In the genomic region with DNA sequence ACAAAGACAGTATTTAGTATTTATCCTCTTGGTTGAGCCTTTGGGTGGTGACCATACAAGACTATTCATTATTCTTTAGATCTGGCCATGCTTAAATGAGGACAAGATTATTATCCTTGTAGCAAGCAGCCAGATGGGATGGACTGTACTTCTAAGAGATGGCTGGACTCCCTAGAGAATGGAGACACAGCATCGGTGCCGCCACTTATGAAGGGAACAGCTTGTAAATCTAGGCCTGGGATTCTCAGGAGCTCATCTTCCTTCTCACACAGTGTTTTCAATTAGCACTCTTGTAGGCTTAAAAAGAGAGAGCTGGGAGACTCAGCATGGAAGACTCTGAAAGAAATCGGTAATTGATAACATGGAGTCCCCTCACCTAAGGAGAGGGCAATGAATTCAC, we compare ENCODE assay signal across 15 mouse cellular contexts.
DNase-seq lines count a peak whose midpoint lies in the region; ATAC-seq and TF ChIP-seq lines count a peak whose summit lies in the region.
"Had no signal": no experiment of that assay in that cellular context is flagged by ENCODE, and none has a peak within 500 bp of the region (broad histone marks: within the 10 kb centered on the region; RNA-seq: fewer than 3 reads in every experiment).

No protein-coding gene starts in this region.

- ATAC-seq in intestine, embryonic 14.5 days (replicated peaks; ENCODE audit: low FRiP score, low TSS enrichment, low read depth), result no peak
- ATAC-seq in intestine, postnatal 0 days, result no peak
- no peak for ATAC-seq in lung, postnatal 0 days
- ATAC-seq in hindbrain, embryonic 12.5 days (ENCODE audit: low FRiP score), result no peak
- ATAC-seq in intestine, embryonic 16.5 days, result no peak

- no peak overlapping the region for H3K9ac ChIP-seq in intestine, embryonic 14.5 days (ENCODE audit: low read length)
- no peak overlapping the region for H3K9ac ChIP-seq in intestine, postnatal 0 days (ENCODE audit: low read depth, low read length)
- no peak overlapping the region for H3K9ac ChIP-seq in lung, postnatal 0 days (replicated peaks; ENCODE audit: low read depth)
- no peak overlapping the region for H3K9ac ChIP-seq in hindbrain, embryonic 12.5 days
- no peak overlapping the region for H3K9ac ChIP-seq in intestine, embryonic 16.5 days (ENCODE audit: low read depth, low read length)
- H3K9ac ChIP-seq: embryonic facial prominence, embryonic 12.5 days had no signal

- no peaks in the 10 kb centered on the region for H3K9me3 ChIP-seq in intestine, embryonic 14.5 days (ENCODE audit: control insufficient read depth, low read length)
- no peaks in the 10 kb centered on the region for H3K9me3 ChIP-seq in intestine, postnatal 0 days (ENCODE audit: control insufficient read depth)
- no peaks in the 10 kb centered on the region for H3K9me3 ChIP-seq in lung, postnatal 0 days (ENCODE audit: low read length)
- no peaks in the 10 kb centered on the region for H3K9me3 ChIP-seq in hindbrain, embryonic 12.5 days (replicated peaks)
- no peaks in the 10 kb centered on the region for H3K9me3 ChIP-seq in intestine, embryonic 16.5 days (ENCODE audit: control insufficient read depth, low read length)
- H3K9me3 ChIP-seq: embryonic facial prominence, embryonic 12.5 days; midbrain, embryonic 10.5 days had no signal

- no peaks in the 10 kb centered on the region for H3K4me1 ChIP-seq in intestine, embryonic 14.5 days (replicated peaks; ENCODE audit: control insufficient read depth, insufficient read depth, low read length)
- no peaks in the 10 kb centered on the region for H3K4me1 ChIP-seq in intestine, postnatal 0 days (replicated peaks; ENCODE audit: control insufficient read depth, insufficient read depth, low read length)
- peaks cover 10% of the 10 kb centered on the region; the same call in 1 of the 2 replicates for H3K4me1 ChIP-seq in lung, postnatal 0 days (ENCODE audit: insufficient read depth, low read depth, low read length)
- peaks cover 13% of the 10 kb centered on the region for H3K4me1 ChIP-seq in hindbrain, embryonic 12.5 days
- no peaks in the 10 kb centered on the region for H3K4me1 ChIP-seq in intestine, embryonic 16.5 days (ENCODE audit: control insufficient read depth, insufficient read depth, low read length)
- H3K4me1 ChIP-seq: embryonic facial prominence, embryonic 12.5 days had no signal

- no peak overlapping the region for H3K4me2 ChIP-seq in intestine, embryonic 14.5 days (ENCODE audit: low read length)
- no peak overlapping the region for H3K4me2 ChIP-seq in intestine, postnatal 0 days (replicated peaks; ENCODE audit: low read depth)
- H3K4me2 ChIP-seq in lung, postnatal 0 days (replicated peaks; ENCODE audit: low read depth, low read length), result no peak overlapping the region
- no peak overlapping the region for H3K4me2 ChIP-seq in hindbrain, embryonic 12.5 days (replicated peaks)
- H3K4me2 ChIP-seq in intestine, embryonic 16.5 days (ENCODE audit: low read depth, low read length), result no peak overlapping the region
- H3K4me2 ChIP-seq: embryonic facial prominence, embryonic 12.5 days had no signal

- DNase-seq in intestine, embryonic 14.5 days (ENCODE audit: low spot score), result no peak
- no peak for DNase-seq in lung, postnatal 0 days (ENCODE audit: low spot score)
- no peak for DNase-seq in lung, postnatal 10 days
- DNase-seq in B cell, adult 2 months, result no peak
- DNase-seq in urinary bladder, postnatal 36 days (ENCODE audit: low spot score in 2 of 2), result no peak
- DNase-seq: cerebellum, adult 2 months; gastrocnemius, postnatal 10 days; kidney, adult 18-20 months; left cerebral cortex, postnatal 4 days; lung, postnatal 4 days had no signal

- TF ChIP-seq CTCF in intestine, postnatal 0 days (IDR thresholded peaks at IDR 0.05; ENCODE audit: low read depth), result no peak
- TF ChIP-seq CTCF in lung, postnatal 0 days (IDR thresholded peaks at IDR 0.05), result no peak

- TF ChIP-seq EP300 in lung, postnatal 0 days (IDR thresholded peaks at IDR 0.05), result no peak

- peaks cover 67% of the 10 kb centered on the region for H3K36me3 ChIP-seq in intestine, embryonic 14.5 days (ENCODE audit: control insufficient read depth, insufficient read depth, low read length)
- peaks cover 51% of the 10 kb centered on the region for H3K36me3 ChIP-seq in intestine, postnatal 0 days (ENCODE audit: control insufficient read depth, insufficient read depth)
- H3K36me3 ChIP-seq in lung, postnatal 0 days (ENCODE audit: insufficient read depth, low read length), result peaks cover 4% of the 10 kb centered on the region; the same call in 1 of the 2 replicates
- H3K36me3 ChIP-seq in hindbrain, embryonic 12.5 days, result peaks cover 49% of the 10 kb centered on the region
- peaks cover 4% of the 10 kb centered on the region; the same call in 1 of the 2 replicates for H3K36me3 ChIP-seq in intestine, embryonic 16.5 days (ENCODE audit: control insufficient read depth, insufficient read depth, low read length)

- H3K4me3 ChIP-seq in intestine, embryonic 14.5 days (ENCODE audit: low read depth, low read length), result no peak overlapping the region
- H3K4me3 ChIP-seq in intestine, postnatal 0 days (ENCODE audit: low read depth, low read length), result no peak overlapping the region
- no peak overlapping the region for H3K4me3 ChIP-seq in lung, postnatal 0 days (ENCODE audit: low read depth, low read length)
- no peak overlapping the region for H3K4me3 ChIP-seq in hindbrain, embryonic 12.5 days
- H3K4me3 ChIP-seq in intestine, embryonic 16.5 days (ENCODE audit: low read length), result no peak overlapping the region
- H3K4me3 ChIP-seq: embryonic facial prominence, embryonic 12.5 days; midbrain, embryonic 10.5 days had no signal

- no peaks in the 10 kb centered on the region for H3K27me3 ChIP-seq in intestine, embryonic 14.5 days (replicated peaks; ENCODE audit: control insufficient read depth, insufficient read depth, low read length)
- no peaks in the 10 kb centered on the region for H3K27me3 ChIP-seq in intestine, postnatal 0 days (replicated peaks; ENCODE audit: control insufficient read depth, insufficient read depth, low read length)
- H3K27me3 ChIP-seq in lung, postnatal 0 days (replicated peaks; ENCODE audit: insufficient read depth, low read length), result no peaks in the 10 kb centered on the region
- H3K27me3 ChIP-seq in hindbrain, embryonic 12.5 days, result no peaks in the 10 kb centered on the region
- no peaks in the 10 kb centered on the region for H3K27me3 ChIP-seq in intestine, embryonic 16.5 days (replicated peaks; ENCODE audit: control insufficient read depth, insufficient read depth, low read length)
- H3K27me3 ChIP-seq: embryonic facial prominence, embryonic 12.5 days had no signal

- WGBS in intestine, embryonic 14.5 days, result 84% methylated on average over 3 of the region's 3 CpGs
- 82% methylated on average over 3 of the region's 3 CpGs for WGBS in intestine, postnatal 0 days
- 82% methylated on average over 3 of the region's 3 CpGs for WGBS in lung, postnatal 0 days
- 65% methylated on average over 3 of the region's 3 CpGs for WGBS in hindbrain, embryonic 12.5 days
- WGBS in intestine, embryonic 16.5 days, result 73% methylated on average over 3 of the region's 3 CpGs

- peak overlapping the region; percentile 8; the same call in 1 of the 2 replicates for H3K27ac ChIP-seq in intestine, embryonic 14.5 days (ENCODE audit: low read depth)
- no peak overlapping the region; the same call in 1 of the 2 replicates for H3K27ac ChIP-seq in intestine, postnatal 0 days (ENCODE audit: low read depth, low read length)
- peak overlapping the region; percentile 51; the same call in 1 of the 2 replicates for H3K27ac ChIP-seq in lung, postnatal 0 days (ENCODE audit: low read length)
- H3K27ac ChIP-seq in hindbrain, embryonic 12.5 days, result peak overlapping the region; percentile 64
- H3K27ac ChIP-seq in intestine, embryonic 16.5 days (ENCODE audit: low read length), result 0 out of 2 replicates have a peak overlapping the region, but pooled peaks have one; percentile 44
- H3K27ac ChIP-seq: embryonic facial prominence, embryonic 12.5 days; midbrain, embryonic 10.5 days had no signal
